Mouse (Mus musculus) G1E (cell line): Measurements from ENCODE around the gene Usp22. TPM values are rescaled to one million over a fixed set of nuclear protein-coding genes. Genes with fewer than 3 reads are reported as not detected.

ENCODE experiments used
- ATAC-seq: 2 replicates; pipeline ENCODE4 v1.8.0; 2016; ENCODE audit warnings: mild to moderate bottlenecking; ENCODE audit not compliant: insufficient number of reproducible peaks, poor library complexity, low FRiP score, severe bottlenecking; ENCODE audit errors: extremely low read depth
- DNase-seq: peaks from one replicate; pipeline ENCODE4 v3.0.0; 2012; ENCODE audit warnings: low spot score
- H3K27me3 ChIP-seq: 2 replicates; pipeline ENCODE4 v1.6.1; 2012; ENCODE audit warnings: mild to moderate bottlenecking, low read length, inconsistent platforms; ENCODE audit not compliant: insufficient read depth
- H3K36me3 ChIP-seq: replicated peaks from 2 replicates; pipeline ENCODE3; 2012; ENCODE audit warnings: mild to moderate bottlenecking, inconsistent platforms
- H3K4me1 ChIP-seq: 2 replicates; pipeline ENCODE4 v1.6.1; 2012; ENCODE audit warnings: low read depth, low read length, inconsistent platforms, mixed read lengths; ENCODE audit not compliant: insufficient read depth
- H3K4me3 ChIP-seq: 2 replicates; pipeline ENCODE4 v1.5.1; 2012; ENCODE audit warnings: low read depth, mild to moderate bottlenecking, inconsistent platforms, low read length, moderate library complexity, mixed read lengths
- H3K9me3 ChIP-seq: replicated peaks from 2 replicates; pipeline ENCODE4 v1.6.1; 2012; ENCODE audit warnings: inconsistent platforms
- CTCF ChIP-seq: IDR thresholded peaks from 2 replicates; pipeline ENCODE4 v1.5.1; 2012; ENCODE audit warnings: low read depth, low read length, inconsistent platforms, mixed read lengths
- GATA1 ChIP-seq: IDR thresholded peaks from 2 replicates; pipeline ENCODE4 v1.6.1; 2012; ENCODE audit warnings: borderline replicate concordance, low read length, inconsistent platforms, mixed read lengths
- GATA2 ChIP-seq: IDR thresholded peaks from 2 replicates; pipeline ENCODE4 v1.6.1; 2012; ENCODE audit warnings: low read depth, low read length, inconsistent platforms, borderline replicate concordance
- POLR2AphosphoS5 ChIP-seq: IDR thresholded peaks from 2 replicates; pipeline ENCODE4 v1.6.1; 2012; ENCODE audit warnings: low read depth, low read length, inconsistent platforms; ENCODE audit not compliant: insufficient replicate concordance
- TAL1 ChIP-seq: conservative IDR thresholded peaks from 2 replicates; pipeline ENCODE4 v1.6.1; 2012; ENCODE audit warnings: low read depth, low read length, inconsistent platforms, mixed read lengths
- polyA plus RNA-seq: library from polyadenylated mRNA; stranded (reverse); fragments of >175 nt; gene quantifications from 2 replicates; pipeline ENCODE4 v1.2.3, GENCODE M21; 2012
- total RNA-seq, 2 experiments: library from RNA; stranded (forward) in 1 of 2; stranded (reverse) in 1 of 2; fragments of 200-1000 nt in 1 of 2; fragments of >200 nt in 1 of 2; fragmentation: Nextera tagmentation in 1 of 2; gene quantifications; 2 replicates each; pipeline ENCODE4 v1.2.3; 2014 to 2017

The Usp22 gene
- total and polyA plus RNA-seq, 3 experiments = 37.8 to 70.7 (median 52.1) TPM

- DNase-seq = no peak
- peaks cover 12% of the 10 kb centered on the region; the same call in 1 of the 2 replicates for H3K27me3 ChIP-seq
- no peaks in the 10 kb centered on the region for H3K9me3 ChIP-seq
- no peak for ATAC-seq
- TF ChIP-seq GATA1 (no peak), POLR2AphosphoS5 (no peak), CTCF (no peak), GATA2 (no peak), TAL1 (no peak)
- no peaks in the 10 kb centered on the region for H3K36me3 ChIP-seq
- no peaks in the 10 kb centered on the region for H3K4me1 ChIP-seq
- H3K4me3 ChIP-seq = no peak overlapping the region
Measured at GRCm38 (mm10) chr11:61215936-61216335, 41.1 kb upstream of the Usp22 start.

GRCm38 (mm10) chr11:61212102-61212501, 37.2 kb upstream of the Usp22 start:
- no peaks in the 10 kb centered on the region for H3K36me3 ChIP-seq
- peaks cover 12% of the 10 kb centered on the region; the same call in 1 of the 2 replicates for H3K27me3 ChIP-seq
- TF ChIP-seq CTCF = no peak
- TF ChIP-seq GATA2 = no peak
- no peak for TF ChIP-seq GATA1
- TF ChIP-seq TAL1 = no peak
- no peak for TF ChIP-seq POLR2AphosphoS5
- ATAC-seq (no peak), DNase-seq (no peak)
- H3K4me1 ChIP-seq = no peaks in the 10 kb centered on the region
- no peak overlapping the region for H3K4me3 ChIP-seq
- no peaks in the 10 kb centered on the region for H3K9me3 ChIP-seq

GRCm38 (mm10) chr11:61208316-61208715, 33.5 kb upstream of the Usp22 start:
- Histone ChIP-seq H3K4me3 (no peak overlapping the region), H3K4me1 (no peaks in the 10 kb centered on the region), H3K36me3 (no peaks in the 10 kb centered on the region), H3K9me3 (no peaks in the 10 kb centered on the region), H3K27me3 (peaks cover 12% of the 10 kb centered on the region; the same call in 1 of the 2 replicates)
- DNase-seq = no peak
- ATAC-seq = no peak
- no peak for TF ChIP-seq GATA1
- TF ChIP-seq CTCF = no peak
- TF ChIP-seq GATA2 = no peak
- TF ChIP-seq POLR2AphosphoS5 = no peak
- TF ChIP-seq TAL1 = no peak

DNA sequence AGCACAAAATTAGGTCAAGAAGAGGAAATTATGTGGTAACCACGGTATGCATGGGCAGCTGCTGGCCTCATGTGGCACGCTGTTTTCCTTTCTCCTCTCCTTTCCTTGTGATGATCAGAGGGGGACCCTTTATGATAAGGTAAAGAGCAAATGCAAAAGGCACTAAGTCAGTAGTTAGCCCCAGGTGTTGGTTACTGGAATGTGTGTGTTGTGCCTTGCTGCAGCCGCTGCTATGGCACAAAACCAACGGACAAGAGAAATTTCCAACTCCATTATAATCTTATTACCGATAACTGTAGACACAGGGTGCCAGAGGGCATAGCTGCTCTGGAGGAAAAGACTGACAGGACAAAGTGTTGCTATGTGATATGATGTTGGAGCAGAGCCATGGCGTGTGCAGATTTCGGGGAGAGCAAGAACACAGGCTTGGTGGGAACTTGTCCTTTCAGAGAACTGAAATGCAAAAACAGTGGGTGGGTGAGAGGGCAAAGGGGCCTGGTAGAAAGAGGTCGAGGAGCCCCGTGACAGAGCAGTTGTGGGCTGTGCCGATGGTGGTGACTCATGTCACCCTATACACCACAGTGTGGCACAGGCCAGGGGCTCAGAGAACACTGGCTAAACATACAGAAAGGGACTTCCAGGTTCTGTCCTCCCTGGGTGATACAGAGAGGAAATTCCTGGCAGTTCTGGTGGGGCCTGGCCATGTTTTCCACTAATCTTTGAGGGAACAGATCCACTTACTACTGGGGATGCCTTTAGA, 32.8 kb upstream of the Usp22 start, which contains the start of gene Aldh3a1:
Aldh3a1 (plus strand) TSS at position 51 of the 760 bp plus-strand sequence.
- Histone ChIP-seq H3K4me3 (no peak within 1 kb of the TSS), H3K36me3 (no peaks in the 10 kb centered on the region), H3K27me3 (peaks cover 15% of the 10 kb centered on the region; the same call in 1 of the 2 replicates), H3K4me1 (no peaks in the 10 kb centered on the region), H3K9me3 (no peaks in the 10 kb centered on the region)
- DNase-seq = no peak
- no peak for ATAC-seq
- TF ChIP-seq TAL1 = no peak
- no peak for TF ChIP-seq CTCF
- TF ChIP-seq GATA1 = no peak
- TF ChIP-seq GATA2 = no peak
- no peak for TF ChIP-seq POLR2AphosphoS5

DNA sequence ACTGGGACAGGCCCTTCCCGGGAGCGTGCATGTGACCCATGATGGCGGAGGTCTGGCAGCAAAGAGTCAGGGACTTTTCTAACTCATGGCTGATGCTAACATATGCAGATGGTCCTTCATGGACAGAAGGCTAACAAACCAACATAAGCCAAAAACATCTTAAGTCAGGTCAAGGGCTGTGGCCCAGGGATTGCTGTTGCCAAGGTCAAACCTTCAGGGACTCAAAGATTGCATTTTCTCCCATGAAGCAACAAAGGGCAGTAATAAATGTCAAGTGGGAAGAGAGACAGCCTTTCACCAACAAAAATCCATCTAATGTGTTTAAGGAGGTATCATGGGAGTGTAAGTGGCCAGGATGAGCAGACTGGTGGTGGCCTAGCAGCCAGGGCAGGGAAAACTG, 31.3 kb upstream of the Usp22 start:
- H3K4me3 ChIP-seq = no peak overlapping the region
- no peak for DNase-seq
- H3K9me3 ChIP-seq = no peaks in the 10 kb centered on the region
- no peaks in the 10 kb centered on the region for H3K36me3 ChIP-seq
- H3K27me3 ChIP-seq = peaks cover 8% of the 10 kb centered on the region; the same call in 1 of the 2 replicates
- TF ChIP-seq GATA1 (no peak), POLR2AphosphoS5 (no peak), TAL1 (no peak), CTCF (no peak), GATA2 (no peak)
- no peaks in the 10 kb centered on the region for H3K4me1 ChIP-seq
- no peak for ATAC-seq

DNA sequence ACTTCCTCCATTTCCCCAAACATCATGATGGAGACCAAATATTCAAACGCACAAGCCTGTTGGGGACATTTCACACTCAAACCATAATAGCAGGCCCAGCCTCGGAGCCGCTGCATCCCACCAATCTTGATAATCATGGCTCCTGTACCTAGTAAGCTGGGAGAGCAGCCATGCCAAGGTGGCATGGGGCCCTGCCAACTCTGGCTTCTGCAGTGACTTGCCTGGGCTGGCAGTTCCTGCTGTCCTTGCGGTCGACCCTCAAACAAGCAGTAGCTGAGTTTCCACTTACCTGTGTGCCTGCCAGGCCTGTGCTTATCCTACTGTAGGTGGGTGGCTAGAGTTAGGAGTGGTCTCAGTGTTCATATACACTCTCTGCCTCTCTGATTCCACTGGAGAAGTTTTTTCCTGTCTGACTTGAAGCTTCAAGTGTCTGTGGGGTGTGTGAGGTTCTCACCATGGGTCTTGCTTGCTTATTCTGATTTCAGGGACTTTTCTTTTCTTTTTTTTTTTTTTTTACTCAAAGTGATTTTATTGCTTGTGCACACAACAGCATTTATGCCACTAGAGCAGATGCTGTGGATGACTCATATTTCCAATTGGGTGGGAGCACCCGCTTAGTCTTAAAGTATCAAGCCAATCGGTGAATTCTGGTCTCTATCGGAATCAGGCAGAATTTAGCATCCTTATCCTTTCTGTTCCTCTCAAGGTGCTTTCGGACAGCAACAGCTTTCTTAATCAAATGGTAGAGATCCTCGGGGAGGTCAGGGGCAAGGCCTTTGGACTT, 30.5 kb upstream of the Usp22 start:
- H3K27me3 ChIP-seq = peaks cover 8% of the 10 kb centered on the region; the same call in 1 of the 2 replicates
- no peaks in the 10 kb centered on the region for H3K4me1 ChIP-seq
- no peak overlapping the region for H3K4me3 ChIP-seq
- DNase-seq (no peak), ATAC-seq (no peak)
- TF ChIP-seq GATA2 (no peak), GATA1 (no peak), CTCF (no peak), TAL1 (no peak), POLR2AphosphoS5 (no peak)
- H3K9me3 ChIP-seq = no peaks in the 10 kb centered on the region
- no peaks in the 10 kb centered on the region for H3K36me3 ChIP-seq
